Mouse (Mus musculus) midbrain, embryonic 14.5 days (tissue): Measurements from ENCODE around the gene Dtnb. TPM values are rescaled to one million over a fixed set of nuclear protein-coding genes. Genes with fewer than 3 reads are reported as not detected.

Experiments
- ATAC-seq: fragments of 200-750 bp; cut with Nextera tagmentation; 2 replicates; pipeline ENCODE4 v1.8.0; 2017; ENCODE audit warnings: moderate number of reproducible peaks, moderate library complexity; ENCODE audit not compliant: low FRiP score, low TSS enrichment
- DNase-seq: peaks from one replicate; pipeline ENCODE4 v3.0.0-alpha.2; 2015
- H3K27ac ChIP-seq: fragments of 300-500 bp; sonication (generic); replicated peaks from 2 replicates; pipeline ENCODE4 v1.5.1; 2014; ENCODE audit warnings: mild to moderate bottlenecking, low read depth, low read length, moderate library complexity
- H3K27me3 ChIP-seq: fragments of 300-500 bp; sonication (generic); 2 replicates; pipeline ENCODE4 v1.6.1; 2014; ENCODE audit warnings: low read length, control low read depth, mixed read lengths; ENCODE audit not compliant: control insufficient read depth, insufficient read depth
- H3K36me3 ChIP-seq: fragments of 300-500 bp; sonication (generic); 2 replicates; pipeline ENCODE4 v1.6.1; 2014; ENCODE audit warnings: low read length, control low read depth; ENCODE audit not compliant: control insufficient read depth, insufficient read depth
- H3K4me1 ChIP-seq: fragments of 300-500 bp; sonication (generic); 2 replicates; pipeline ENCODE4 v1.6.1; 2014; ENCODE audit warnings: mild to moderate bottlenecking, antibody characterized with exemption, low read length, control low read depth; ENCODE audit not compliant: control insufficient read depth, insufficient read depth
- H3K4me2 ChIP-seq: fragments of 300-500 bp; sonication (generic); 2 replicates; pipeline ENCODE4 v1.6.1; 2014; ENCODE audit warnings: mild to moderate bottlenecking, low read length, moderate library complexity
- H3K4me3 ChIP-seq: fragments of 300-500 bp; sonication (generic); replicated peaks from 2 replicates; pipeline ENCODE4 v1.5.1; 2014; ENCODE audit warnings: low read depth, low read length
- H3K9ac ChIP-seq: fragments of 300-500 bp; sonication (generic); replicated peaks from 2 replicates; pipeline ENCODE4 v1.6.1; 2014; ENCODE audit warnings: mild to moderate bottlenecking, low read length, moderate library complexity
- H3K9me3 ChIP-seq: fragments of 300-500 bp; sonication (generic); 2 replicates; pipeline ENCODE4 v1.6.1; 2016; ENCODE audit warnings: low read length, control low read depth, mixed read lengths; ENCODE audit not compliant: control insufficient read depth
- WGBS: fragments of 180-500 bp; shearing (Covaris S2); extraction: QIAGEN DNeasy Blood & Tissue Kit; methylation state at CpG from one replicate; pipeline ENCODE4 v1.1.7; 2014; 5-methylcytosine and 5-hydroxymethylcytosine counted together
- polyA plus RNA-seq: library from polyadenylated mRNA; unstranded; fragments of >200 nt; fragmentation: Nextera tagmentation; extraction: Ambion mirVana; gene quantifications from 2 replicates; pipeline ENCODE4 v1.2.1, GENCODE M21; 2014

Gene Dtnb
- polyA plus RNA-seq, 1 experiment from 2014 or later = 46.7 TPM

GRCm38 (mm10) chr12:3660985-3661635 is 88.9 kb downstream of the Dtnb start:
- ATAC-seq = no peak
- H3K27me3 ChIP-seq = no peaks in the 10 kb centered on the region
- no peak overlapping the region for H3K9ac ChIP-seq
- H3K36me3 ChIP-seq = no peaks in the 10 kb centered on the region
- peak; percentile 78 for DNase-seq
- no peak overlapping the region for H3K27ac ChIP-seq
- H3K4me1 ChIP-seq = no peaks in the 10 kb centered on the region
- no peak overlapping the region for H3K4me2 ChIP-seq
- no peaks in the 10 kb centered on the region for H3K9me3 ChIP-seq
- H3K4me3 ChIP-seq = no peak overlapping the region
- 85% methylated on average over 1 of the region's 1 CpGs for WGBS

- no peaks in the 10 kb centered on the region for H3K36me3 ChIP-seq
- no peaks in the 10 kb centered on the region for H3K9me3 ChIP-seq
- no peak overlapping the region for H3K4me2 ChIP-seq
- H3K27ac ChIP-seq = no peak overlapping the region
- H3K9ac ChIP-seq = no peak overlapping the region
- no peak for DNase-seq
- H3K4me1 ChIP-seq = no peaks in the 10 kb centered on the region
- H3K27me3 ChIP-seq = no peaks in the 10 kb centered on the region
- H3K4me3 ChIP-seq = no peak overlapping the region
- ATAC-seq = no peak
Measured at GRCm38 (mm10) chr12:3662660-3663059, 90.5 kb downstream of the Dtnb start.

GRCm38 (mm10) chr12:3663386-3663785 is 91.2 kb downstream of the Dtnb start:
- no peak for DNase-seq
- WGBS = 91% methylated on average over 7 of the region's 7 CpGs

GRCm38 (mm10) chr12:3669971-3670381 is 97.8 kb downstream of the Dtnb start:
- Histone ChIP-seq H3K4me2 (no peak overlapping the region), H3K27me3 (no peaks in the 10 kb centered on the region), H3K4me3 (no peak overlapping the region), H3K4me1 (peaks cover 11% of the 10 kb centered on the region; the same call in 1 of the 2 replicates), H3K9me3 (no peaks in the 10 kb centered on the region), H3K9ac (no peak overlapping the region), H3K27ac (no peak overlapping the region), H3K36me3 (no peaks in the 10 kb centered on the region)
- WGBS = 45% methylated on average over 5 of the region's 5 CpGs
- peak; percentile 17 for DNase-seq
- ATAC-seq = no peak

More at GRCm38 (mm10) chr12:3663386-3663785, 91.2 kb downstream of the Dtnb start:
- H3K9ac ChIP-seq = no peak overlapping the region
- H3K27ac ChIP-seq = no peak overlapping the region
- H3K4me3 ChIP-seq = no peak overlapping the region
- no peaks in the 10 kb centered on the region for H3K9me3 ChIP-seq
- no peaks in the 10 kb centered on the region for H3K27me3 ChIP-seq
- ATAC-seq = no peak
- no peak overlapping the region for H3K4me2 ChIP-seq
- no peaks in the 10 kb centered on the region for H3K4me1 ChIP-seq
- H3K36me3 ChIP-seq = no peaks in the 10 kb centered on the region

- Histone ChIP-seq H3K36me3 (no peaks in the 10 kb centered on the region), H3K4me2 (no peak overlapping the region), H3K4me1 (peaks cover 11% of the 10 kb centered on the region; the same call in 1 of the 2 replicates), H3K27me3 (no peaks in the 10 kb centered on the region), H3K9me3 (no peaks in the 10 kb centered on the region), H3K4me3 (no peak overlapping the region), H3K27ac (no peak overlapping the region), H3K9ac (no peak overlapping the region)
- 68% methylated on average over 4 of the region's 4 CpGs for WGBS
- ATAC-seq (no peak), DNase-seq (no peak)
Measured at GRCm38 (mm10) chr12:3671117-3671516, 98.9 kb downstream of the Dtnb start.

- no peak overlapping the region for H3K9ac ChIP-seq
- WGBS = 93% methylated on average over 9 of the region's 9 CpGs
- H3K36me3 ChIP-seq = no peaks in the 10 kb centered on the region
- peaks cover 11% of the 10 kb centered on the region; the same call in 1 of the 2 replicates for H3K4me1 ChIP-seq
- H3K27me3 ChIP-seq = no peaks in the 10 kb centered on the region
- DNase-seq (no peak), ATAC-seq (no peak)
- no peaks in the 10 kb centered on the region for H3K9me3 ChIP-seq
- H3K4me3 ChIP-seq = no peak overlapping the region
- H3K27ac ChIP-seq = no peak overlapping the region
- H3K4me2 ChIP-seq = no peak overlapping the region
Measured at GRCm38 (mm10) chr12:3672786-3673185, 100.6 kb downstream of the Dtnb start.

GRCm38 (mm10) chr12:3673886-3674285 is 101.7 kb downstream of the Dtnb start:
- H3K4me3 ChIP-seq = no peak overlapping the region
- peaks cover 11% of the 10 kb centered on the region; the same call in 1 of the 2 replicates for H3K4me1 ChIP-seq
- H3K27ac ChIP-seq = no peak overlapping the region
- H3K9me3 ChIP-seq = no peaks in the 10 kb centered on the region
- H3K27me3 ChIP-seq = no peaks in the 10 kb centered on the region
- ATAC-seq (no peak), DNase-seq (no peak)
- no peaks in the 10 kb centered on the region for H3K36me3 ChIP-seq
- no peak overlapping the region for H3K9ac ChIP-seq
- 64% methylated on average over 8 of the region's 8 CpGs for WGBS
- H3K4me2 ChIP-seq = no peak overlapping the region

GRCm38 (mm10) chr12:3674913-3675312 is 102.7 kb downstream of the Dtnb start:
- H3K4me2 ChIP-seq = no peak overlapping the region
- H3K36me3 ChIP-seq = no peaks in the 10 kb centered on the region
- ATAC-seq (no peak), DNase-seq (no peak)
- no peak overlapping the region for H3K9ac ChIP-seq
- H3K4me1 ChIP-seq = peaks cover 10% of the 10 kb centered on the region; the same call in 1 of the 2 replicates
- no peaks in the 10 kb centered on the region for H3K9me3 ChIP-seq
- H3K27me3 ChIP-seq = no peaks in the 10 kb centered on the region
- no peak overlapping the region for H3K27ac ChIP-seq
- 96% methylated on average over 9 of the region's 9 CpGs for WGBS
- no peak overlapping the region for H3K4me3 ChIP-seq

- H3K9ac ChIP-seq = no peak overlapping the region
- no peaks in the 10 kb centered on the region for H3K27me3 ChIP-seq
- H3K36me3 ChIP-seq = no peaks in the 10 kb centered on the region
- no peak overlapping the region for H3K27ac ChIP-seq
- ATAC-seq (no peak), DNase-seq (no peak)
- H3K4me1 ChIP-seq = no peaks in the 10 kb centered on the region
- H3K4me3 ChIP-seq = no peak overlapping the region
- no peaks in the 10 kb centered on the region for H3K9me3 ChIP-seq
- 92% methylated on average over 5 of the region's 5 CpGs for WGBS
- H3K4me2 ChIP-seq = no peak overlapping the region
Measured at GRCm38 (mm10) chr12:3680721-3681120, 108.5 kb downstream of the Dtnb start.
